Mouse (Mus musculus) fat pad, adult 2 months (tissue): Measurements from ENCODE around the gene Zfp287.
A peak's percentile ranks its signal among the peaks of the same experiment; 100 is the strongest.

Experiments used
- DNase-seq: peaks from one replicate; pipeline ENCODE4 v3.0.0-alpha.2; 2011; ENCODE audit warnings: low read depth, low spot score; ENCODE audit errors: extremely low read depth

Gene Zfp287

GRCm38 (mm10) chr11:62706141-62706540 lies 25.6 kb downstream of the Zfp287 start:
- no peak for DNase-seq

- peak; percentile 1 for DNase-seq
Measured at GRCm38 (mm10) chr11:62701218-62701617, 30.5 kb downstream of the Zfp287 start.

DNA sequence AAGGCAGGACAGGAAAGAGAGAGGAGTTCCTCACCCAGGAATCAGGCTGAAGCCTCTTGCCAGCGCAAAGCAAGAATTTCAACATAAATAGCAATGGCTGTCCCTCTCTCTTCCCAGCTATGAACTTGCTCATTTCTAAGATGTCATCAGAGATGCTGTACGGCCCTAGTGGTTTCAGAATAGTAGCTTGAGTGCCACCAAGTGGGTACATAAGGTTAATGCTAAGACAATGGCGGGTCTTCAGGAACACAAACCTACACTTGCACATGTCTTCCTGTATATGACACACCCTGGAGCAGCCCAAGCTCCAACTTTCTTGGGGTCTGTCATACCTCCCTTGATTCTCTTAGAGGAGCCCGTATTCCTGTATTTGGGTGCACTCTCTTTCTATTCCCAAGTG lies 32.0 kb downstream of the Zfp287 start:
- no peak for DNase-seq

DNA sequence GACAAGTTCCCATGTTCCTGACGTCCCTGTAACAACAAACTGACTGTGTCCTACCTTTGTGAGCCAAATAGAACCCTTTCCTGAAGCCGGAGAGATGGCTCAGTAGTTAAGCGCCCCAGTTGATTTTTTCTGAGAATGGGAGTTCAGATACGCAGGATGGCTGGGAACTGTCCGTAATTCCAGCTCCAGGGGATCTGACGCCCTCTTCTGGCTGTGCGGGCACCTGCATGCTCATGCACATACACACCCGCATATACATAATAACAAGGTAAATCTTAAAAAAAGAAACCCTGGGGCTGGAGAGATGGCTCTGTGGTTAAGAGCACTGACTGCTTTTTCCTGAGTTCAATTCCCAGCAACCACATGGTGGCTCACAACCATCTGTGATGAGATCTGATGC lies 36.6 kb downstream of the Zfp287 start:
- no peak for DNase-seq

DNA sequence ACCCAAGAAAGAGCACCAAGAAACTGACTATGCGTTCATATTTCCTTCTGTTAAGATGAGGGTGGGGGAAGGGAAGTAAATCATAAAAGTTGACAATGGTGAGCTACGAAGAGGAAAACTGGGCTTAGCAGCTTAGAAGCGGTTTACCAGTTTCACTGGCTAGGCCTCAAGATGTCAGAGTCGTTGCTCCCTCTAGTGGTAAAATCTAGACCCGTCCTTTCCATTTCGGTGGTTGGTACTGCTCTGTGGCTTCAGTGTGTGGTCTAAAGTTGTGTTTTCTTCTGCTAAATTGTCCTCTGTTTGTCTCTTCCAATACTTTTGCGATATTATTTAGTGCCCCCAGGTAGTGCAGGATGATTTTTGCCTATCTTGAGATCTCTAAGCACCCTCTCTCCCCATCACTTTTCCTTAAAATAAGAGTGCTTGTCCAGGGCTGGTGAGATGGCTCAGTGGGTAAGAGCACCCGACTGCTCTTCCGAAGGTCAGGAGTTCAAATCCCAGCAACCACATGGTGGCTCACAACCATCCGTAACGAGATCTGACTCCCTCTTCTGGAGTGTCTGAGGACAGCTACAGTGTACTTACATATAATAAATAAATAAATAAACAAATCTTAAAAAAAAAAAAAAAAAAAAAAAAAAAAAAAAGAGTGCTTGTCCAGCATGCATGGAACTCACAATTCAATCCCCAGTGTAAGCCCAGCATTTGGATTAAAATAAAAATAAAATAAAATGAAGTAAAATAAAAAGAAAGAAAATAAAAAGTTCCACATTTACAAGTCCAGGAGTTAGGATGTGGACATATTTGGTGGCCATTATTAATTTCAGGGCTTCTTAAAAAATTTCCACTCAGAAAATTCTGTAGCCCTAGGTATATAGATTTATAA lies 38.2 kb downstream of the Zfp287 start:
- DNase-seq = no peak

DNA sequence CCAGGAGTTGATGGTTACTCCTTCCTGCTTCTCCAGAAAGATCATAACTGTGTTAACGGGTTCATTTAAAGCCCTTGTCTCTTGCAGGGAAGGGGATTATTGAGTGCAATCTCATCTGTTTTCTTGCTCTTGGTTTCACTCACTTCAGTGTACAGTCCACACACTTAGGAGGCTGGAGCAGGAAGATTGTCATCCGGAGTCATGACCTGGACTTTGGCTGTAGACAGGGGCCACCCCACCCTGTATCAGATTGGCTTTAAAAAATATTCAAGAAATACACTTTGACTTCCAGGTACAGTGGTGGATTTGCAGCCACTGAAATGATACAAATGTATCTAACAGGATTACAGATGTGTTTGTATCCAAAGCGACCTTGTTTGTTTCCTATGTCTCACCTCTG lies 40.1 kb downstream of the Zfp287 start:
- no peak for DNase-seq

DNA sequence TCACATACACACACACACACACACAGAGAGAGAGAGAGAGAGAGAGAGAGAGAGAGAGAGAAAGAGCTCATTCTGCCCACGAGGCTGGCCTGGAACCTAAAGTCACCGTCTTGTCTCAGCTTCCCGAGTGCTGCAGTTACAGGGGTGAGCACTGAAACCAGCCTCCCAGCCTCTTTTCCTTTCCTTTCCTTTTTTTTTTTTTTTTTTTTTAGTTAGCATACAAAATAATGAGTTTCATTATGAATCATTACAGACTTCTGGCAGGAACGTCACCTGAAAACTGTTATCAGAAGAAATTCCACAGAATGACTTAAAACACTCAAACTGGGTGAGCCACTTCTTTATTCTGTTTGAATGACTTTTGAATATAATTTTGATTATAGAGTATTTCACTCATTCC lies 51.8 kb downstream of the Zfp287 start:
- DNase-seq = no peak

- DNase-seq = no peak
Measured at GRCm38 (mm10) chr11:62678778-62679354, 52.8 kb downstream of the Zfp287 start.

DNA sequence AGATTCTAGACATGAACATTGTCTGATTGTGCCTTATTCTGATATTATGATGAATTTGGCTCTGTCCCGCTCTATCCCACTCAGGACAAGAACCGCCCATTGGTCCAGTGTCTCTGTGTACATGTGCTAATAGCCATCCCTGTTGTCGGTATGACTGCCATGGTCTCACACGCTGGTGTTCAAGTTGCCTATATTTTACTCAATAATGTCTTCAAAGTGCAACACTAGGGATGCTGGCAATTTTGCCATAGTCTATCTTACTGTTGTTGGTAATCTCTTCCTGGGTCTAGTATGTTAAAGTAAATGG lies 55.5 kb downstream of the Zfp287 start:
- no peak for DNase-seq

GRCm38 (mm10) chr11:62675480-62676289 lies 56.0 kb downstream of the Zfp287 start:
- no peak for DNase-seq

DNA sequence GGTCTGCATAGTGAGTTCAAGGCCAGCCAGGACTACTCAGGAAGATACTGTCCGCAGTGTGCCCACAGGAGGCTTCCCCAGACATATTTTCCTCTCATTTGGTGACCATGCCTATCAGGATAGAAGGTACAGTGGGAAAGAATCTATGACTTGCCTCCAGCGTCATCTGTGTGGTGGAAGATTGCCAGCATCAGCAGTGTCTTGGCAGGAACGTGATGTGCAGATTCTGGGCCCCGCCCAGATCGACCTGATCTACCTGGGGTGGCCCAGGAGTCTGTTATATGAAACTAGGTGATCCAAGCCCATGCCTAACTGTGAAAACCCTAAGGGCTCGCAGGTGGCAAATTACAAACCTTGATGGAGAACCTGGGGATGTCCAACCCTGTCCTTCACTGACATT lies 61.7 kb downstream of the Zfp287 start:
- no peak for DNase-seq

DNA sequence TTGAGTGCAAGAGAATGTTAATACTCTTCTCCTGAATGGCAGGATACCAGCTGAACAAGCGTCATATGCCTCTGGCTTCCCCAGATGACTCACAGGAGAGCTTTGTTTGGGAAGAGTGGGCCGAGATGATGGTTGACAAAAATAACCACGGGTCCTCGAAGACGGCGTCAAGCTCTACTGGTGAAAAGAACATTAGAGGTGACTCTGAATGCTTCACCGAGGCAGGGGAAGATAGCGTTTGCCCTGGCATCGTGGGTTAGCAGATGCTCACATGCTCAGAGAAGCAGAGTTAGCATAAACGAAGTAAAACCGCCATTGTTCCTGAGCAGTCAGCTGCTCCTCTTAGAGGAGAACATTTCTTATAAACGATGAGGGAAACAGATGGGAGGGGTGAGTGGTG lies 62.2 kb downstream of the Zfp287 start:
- no peak for DNase-seq

- DNase-seq = no peak
Measured at GRCm38 (mm10) chr11:62668986-62669385, 62.7 kb downstream of the Zfp287 start.

DNA sequence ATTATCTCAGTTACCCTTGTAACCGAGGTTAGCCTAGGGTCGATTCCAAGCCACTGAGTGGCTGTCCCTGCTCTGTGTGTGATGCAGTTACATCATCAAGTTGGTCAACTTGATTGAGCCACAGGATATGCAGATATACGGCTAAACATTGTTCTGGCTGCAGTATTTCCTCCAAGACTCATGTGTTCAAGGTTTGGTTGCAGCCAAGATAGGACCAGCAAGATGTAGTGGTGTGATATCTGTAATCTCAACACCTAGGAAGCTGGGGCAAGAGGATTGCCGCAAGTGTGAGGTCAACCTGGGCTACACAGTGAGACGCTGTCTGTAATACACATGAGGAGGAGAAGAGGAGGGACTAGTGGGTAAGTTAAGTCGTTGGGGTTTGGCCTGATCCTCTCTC lies 67.5 kb downstream of the Zfp287 start:
- no peak for DNase-seq

DNA sequence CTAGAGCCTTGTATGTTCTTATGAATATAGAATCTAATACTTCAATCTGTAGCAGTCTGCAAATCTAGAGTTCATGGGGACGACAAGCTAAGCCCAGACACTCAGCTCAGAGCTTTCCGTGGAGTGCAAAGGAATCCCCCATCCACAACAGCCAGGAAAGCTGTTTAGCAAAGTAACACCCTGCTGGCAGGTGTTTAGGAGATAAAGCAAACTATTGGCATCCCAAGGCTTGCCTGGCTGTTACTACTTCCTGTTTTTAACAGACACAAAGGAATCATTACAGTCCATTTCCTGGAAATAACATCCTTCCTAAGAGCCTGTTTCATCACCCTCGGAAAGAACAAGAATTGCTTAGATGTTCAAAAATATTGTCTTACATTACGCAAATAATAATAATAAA lies 70.8 kb downstream of the Zfp287 start:
- no peak for DNase-seq

DNA sequence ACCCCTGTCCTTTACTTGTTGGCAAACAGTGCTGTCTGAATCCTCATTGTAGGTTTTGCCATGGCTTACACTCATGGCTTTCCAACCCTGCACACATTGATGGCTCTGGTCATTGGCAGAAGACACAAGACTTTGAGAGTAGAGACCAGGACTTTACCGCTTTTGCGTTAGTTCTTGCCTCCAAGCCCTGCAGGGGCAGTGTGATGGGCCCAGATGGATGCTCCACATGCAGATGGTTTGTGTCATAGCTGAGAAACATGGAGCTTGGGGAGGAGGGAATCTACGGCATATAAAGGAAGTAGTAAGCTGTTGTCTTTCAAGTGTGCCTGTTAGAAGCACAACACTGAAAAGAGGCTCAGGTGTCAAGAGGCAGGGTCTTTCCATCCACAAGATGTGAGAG lies 79.6 kb downstream of the Zfp287 start:
- DNase-seq = no peak

DNA sequence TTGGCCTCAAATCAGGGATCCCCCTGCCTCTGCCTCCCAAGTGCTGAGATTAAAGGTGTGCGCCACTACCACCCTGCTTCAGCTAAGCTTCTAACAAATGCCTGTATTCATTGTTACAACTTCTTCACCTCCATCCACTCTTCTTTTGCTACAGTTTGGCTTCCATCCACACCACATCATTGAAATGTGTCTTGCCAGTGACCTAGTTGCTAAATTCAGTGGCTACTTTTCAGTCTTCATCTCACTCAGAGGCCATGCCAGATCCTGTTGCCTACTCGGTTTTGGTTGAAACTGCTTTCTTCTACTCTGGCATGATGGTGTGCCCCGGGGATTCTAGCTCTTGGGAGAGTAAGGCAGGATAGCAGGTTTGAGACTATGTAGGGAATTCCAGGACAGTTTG lies 80.1 kb downstream of the Zfp287 start:
- DNase-seq = no peak
